Mouse (Mus musculus): Measurements from ENCODE around the gene Gm21789. TPM values are rescaled to one million over a fixed set of nuclear protein-coding genes. Genes with fewer than 3 reads are reported as not detected.
"Not testable (repeated sequence)": the region's sequence is repeated elsewhere in the genome, so short reads cannot be mapped to it uniquely, and the experiment has no call there.

The Gm21789 gene
- not detected in 2 replicates for polyA plus RNA-seq (2015; fragmentation: Nextera tagmentation; extraction: Ambion mirVana)

DNA sequence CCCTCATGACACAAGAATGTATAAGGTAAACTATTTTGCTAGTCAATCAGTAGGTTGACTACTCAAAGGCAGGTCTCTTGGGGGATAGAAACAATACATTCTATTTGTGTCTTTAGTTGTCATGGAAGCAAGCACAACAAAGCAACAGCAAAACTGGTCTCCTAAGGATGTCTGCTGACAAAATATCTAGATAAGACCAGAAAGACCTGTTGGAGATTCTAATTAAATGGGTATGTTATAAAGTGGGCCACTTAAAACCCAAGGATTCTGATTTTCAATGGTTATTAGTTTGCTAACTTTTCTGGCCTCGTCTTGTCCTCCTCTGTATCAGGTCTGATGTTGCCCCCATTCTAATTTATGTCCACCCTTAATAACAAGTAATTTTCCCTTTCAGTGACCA is at the start of gene Gm21789:
Gm21789 (plus strand) TSS at position 301 of the 400 bp plus-strand sequence.
- not testable (repeated sequence) for H3K9me3 ChIP-seq (ENCODE audit: low read length); DNase-seq; H3K27me3 ChIP-seq (ENCODE audit: insufficient read depth, low read length); H3K4me2 ChIP-seq (ENCODE audit: low read depth, low read length); H3K4me1 ChIP-seq (ENCODE audit: insufficient read depth); ATAC-seq; H3K9ac ChIP-seq (replicated peaks); H3K27ac ChIP-seq (ENCODE audit: low read depth); H3K4me3 ChIP-seq (ENCODE audit: low read depth, low read length); H3K36me3 ChIP-seq (replicated peaks; ENCODE audit: insufficient read depth, low read length)
- WGBS (ENCODE audit: insufficient replicate concordance), result no CpG with 5 or more reads among the region's 1 CpGs

DNA sequence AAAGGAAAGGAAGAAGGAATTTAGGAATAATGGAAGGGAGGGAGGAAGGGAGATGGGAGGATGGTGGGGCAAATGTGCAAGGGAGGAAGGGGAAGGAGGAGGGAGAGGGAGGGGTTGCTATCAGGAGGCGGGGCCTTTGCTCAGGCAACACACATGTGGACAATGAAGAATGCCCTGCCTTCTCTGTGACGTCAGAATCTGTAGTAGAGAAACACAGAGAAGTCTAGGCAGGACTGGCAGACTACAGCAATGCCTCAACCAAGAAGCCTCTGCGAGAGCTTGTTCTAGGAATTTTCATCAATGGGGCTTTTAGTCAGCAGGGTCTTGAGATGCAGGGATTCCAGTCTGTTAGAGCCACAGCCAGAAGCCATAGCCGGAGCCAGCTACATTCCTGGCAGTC is 47.2 kb upstream of the Gm21789 start, which contains the start of gene Btbd35f30:
Btbd35f30 (plus strand) TSS at position 301 of the 400 bp plus-strand sequence.
- no CpG with 5 or more reads among the region's 4 CpGs for WGBS (ENCODE audit: insufficient replicate concordance)
- H3K9ac ChIP-seq (replicated peaks); H3K4me3 ChIP-seq (ENCODE audit: low read depth, low read length); H3K4me2 ChIP-seq (ENCODE audit: low read depth, low read length); H3K27ac ChIP-seq (ENCODE audit: low read depth); H3K36me3 ChIP-seq (replicated peaks; ENCODE audit: insufficient read depth, low read length); H3K27me3 ChIP-seq (ENCODE audit: insufficient read depth, low read length); H3K4me1 ChIP-seq (ENCODE audit: insufficient read depth); DNase-seq; ATAC-seq; H3K9me3 ChIP-seq (ENCODE audit: low read length): not testable (repeated sequence)

DNA sequence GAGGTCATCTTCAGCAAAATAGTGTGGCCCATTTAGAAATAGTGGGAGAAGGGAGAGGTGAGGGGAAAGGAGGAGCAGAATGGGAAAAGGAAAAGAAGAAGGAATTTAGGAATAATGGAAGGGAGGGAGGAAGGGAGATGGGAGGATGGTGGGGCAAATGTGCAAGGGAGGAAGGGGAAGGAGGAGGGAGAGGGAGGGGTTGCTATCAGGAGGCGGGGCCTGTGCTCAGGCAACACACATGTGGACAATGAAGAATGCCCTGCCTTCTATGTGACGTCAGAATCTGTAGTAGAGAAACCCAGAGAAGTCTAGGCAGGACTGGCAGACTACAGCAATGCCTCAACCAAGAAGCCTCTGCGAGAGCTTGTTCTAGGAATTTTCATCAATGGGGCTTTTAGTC is 32.0 kb downstream of the Gm21789 start, which contains the start of gene Btbd35f5:
Btbd35f5 (plus strand) TSS at position 301 of the 400 bp plus-strand sequence.
- H3K36me3 ChIP-seq (replicated peaks; ENCODE audit: insufficient read depth, low read length); H3K4me1 ChIP-seq (ENCODE audit: insufficient read depth); H3K4me3 ChIP-seq (ENCODE audit: low read depth, low read length); H3K9me3 ChIP-seq (ENCODE audit: low read length); H3K27me3 ChIP-seq (ENCODE audit: insufficient read depth, low read length); H3K4me2 ChIP-seq (ENCODE audit: low read depth, low read length); H3K27ac ChIP-seq (ENCODE audit: low read depth); ATAC-seq; DNase-seq; H3K9ac ChIP-seq (replicated peaks): not testable (repeated sequence)
- no CpG with 5 or more reads among the region's 3 CpGs for WGBS (ENCODE audit: insufficient replicate concordance)

Other genes starting within 250 kb of the Gm21789 start
- gene Btbd35f21, start 215.7 kb upstream of the Gm21789 start, polyA plus RNA-seq (2015; fragmentation: Nextera tagmentation; extraction: Ambion mirVana), result not detected in 2 replicates
- not detected in 2 replicates for gene Btbd35f30, start 47.1 kb upstream of the Gm21789 start, polyA plus RNA-seq (2015; fragmentation: Nextera tagmentation; extraction: Ambion mirVana)
- gene Btbd35f5, start 32.1 kb downstream of the Gm21789 start, polyA plus RNA-seq (2015; fragmentation: Nextera tagmentation; extraction: Ambion mirVana), result not detected in 2 replicates

Data from liver, postnatal 0 days (tissue).